Mouse (Mus musculus) activated CD4-positive, CD25-positive, alpha-beta regulatory T cell, adult 9 weeks (primary cell): ENCODE measurements around the gene Hdac4. TPM values are rescaled to one million over a fixed set of nuclear protein-coding genes. Genes with fewer than 3 reads are reported as not detected.

Source experiments
- polyA plus RNA-seq: library from polyadenylated mRNA; unstranded; fragments of 100-300 nt; shearing (Covaris generic); gene quantifications from one replicate; pipeline ENCODE4 v1.2.1, GENCODE M21; 2017

Hdac4 gene
- polyA plus RNA-seq: 19.0 TPM

GRCm38 (mm10) chr1:92195360-92196149, at the start of gene Hdac4:
Hdac4 (minus strand) TSS chr1:92195699.

